Mouse (Mus musculus): ENCODE data around the gene Tmem121b.

DNA sequence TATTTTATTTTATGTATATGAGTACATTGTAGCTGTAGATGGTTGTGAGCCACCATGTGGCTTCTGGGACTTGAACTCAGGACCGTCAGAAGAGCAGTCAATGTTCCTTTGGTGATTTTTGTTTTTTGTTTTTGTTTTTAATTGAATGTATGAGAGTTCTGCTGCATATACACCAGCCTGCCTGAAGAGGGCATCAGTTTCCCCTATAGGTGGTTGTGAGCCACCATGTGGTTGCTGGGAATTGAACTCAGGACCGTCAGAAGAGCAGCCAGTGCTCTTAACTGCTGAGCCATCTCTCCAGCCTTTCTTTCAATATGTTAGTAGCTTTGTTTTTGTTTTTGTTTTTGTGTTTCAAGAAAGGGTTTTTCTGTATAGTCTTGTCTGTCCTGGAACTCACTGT lies 42.7 kb upstream of the Tmem121b start:
- TF ChIP-seq MXI1 (IDR thresholded peaks at IDR 0.05; ENCODE audit: low read depth, low read length), result no peak
- no peak for TF ChIP-seq JUN (IDR thresholded peaks at IDR 0.05; ENCODE audit: insufficient read depth, low read depth, low read length)
- TF ChIP-seq MEF2A (IDR thresholded peaks at IDR 0.05; ENCODE audit: borderline replicate concordance, low read depth, low read length), result no peak
- no peak for TF ChIP-seq ZKSCAN1 (IDR thresholded peaks at IDR 0.05; ENCODE audit: borderline replicate concordance, low read depth, low read length)
- TF ChIP-seq POLR2A (IDR thresholded peaks at IDR 0.05; ENCODE audit: low read depth, low read length), result no peak
- TF ChIP-seq SIN3A (IDR thresholded peaks at IDR 0.05; ENCODE audit: low read length), result no peak
- TF ChIP-seq CTCF (conservative IDR thresholded peaks at IDR 0.05 in 1 of 2, IDR thresholded peaks at IDR 0.05 in 1 of 2; ENCODE audit: low read depth in 2 of 2, low read length in 2 of 2), result peak in 1 of 2 experiments; percentile 46; a peak in 2 of 4 replicates
- no peak for TF ChIP-seq RCOR1 (conservative IDR thresholded peaks at IDR 0.05; ENCODE audit: low read depth, low read length)
- no peak for TF ChIP-seq EP300 (IDR thresholded peaks at IDR 0.05; ENCODE audit: low read length)
- TF ChIP-seq TBP (conservative IDR thresholded peaks at IDR 0.05; ENCODE audit: low read depth, low read length), result no peak
- no peak for TF ChIP-seq MAFK (IDR thresholded peaks at IDR 0.05; ENCODE audit: insufficient replicate concordance, low read length)
